Mouse (Mus musculus) limb, embryonic 15.5 days (tissue): Measurements from ENCODE around the gene Calhm5. TPM values are rescaled to one million over a fixed set of nuclear protein-coding genes. Genes with fewer than 3 reads are reported as not detected.

Experiments
- ATAC-seq: fragments of 200-750 bp; cut with Nextera tagmentation; 2 replicates; pipeline ENCODE4 v1.8.0; 2017; ENCODE audit warnings: low read depth, moderate TSS enrichment; ENCODE audit not compliant: insufficient number of reproducible peaks, low FRiP score, low TSS enrichment
- H3K27ac ChIP-seq: fragments of 300-500 bp; sonication (generic); 2 replicates; pipeline ENCODE4 v1.5.1; 2015; ENCODE audit warnings: moderate library complexity, mild to moderate bottlenecking, inconsistent platforms
- H3K27me3 ChIP-seq: fragments of 300-500 bp; sonication (generic); 2 replicates; pipeline ENCODE4 v1.6.1; 2015; ENCODE audit warnings: inconsistent platforms
- H3K36me3 ChIP-seq: fragments of 300-500 bp; sonication (generic); 2 replicates; pipeline ENCODE4 v1.6.1; 2015; ENCODE audit warnings: inconsistent platforms
- H3K4me1 ChIP-seq: fragments of 300-500 bp; sonication (generic); 2 replicates; pipeline ENCODE4 v1.6.1; 2015; ENCODE audit warnings: inconsistent platforms
- H3K4me2 ChIP-seq: fragments of 300-500 bp; sonication (generic); 2 replicates; pipeline ENCODE4 v1.6.1; 2015; ENCODE audit warnings: mild to moderate bottlenecking, inconsistent platforms
- H3K4me3 ChIP-seq: fragments of 300-500 bp; sonication (generic); 2 replicates; pipeline ENCODE4 v1.5.1; 2015; ENCODE audit warnings: mild to moderate bottlenecking, inconsistent platforms
- H3K9ac ChIP-seq: fragments of 300-500 bp; sonication (generic); 2 replicates; pipeline ENCODE4 v1.6.1; 2015; ENCODE audit warnings: inconsistent platforms
- H3K9me3 ChIP-seq: fragments of 300-500 bp; sonication (generic); 2 replicates; pipeline ENCODE4 v1.6.1; 2016; ENCODE audit warnings: inconsistent platforms
- WGBS: fragments of 180-500 bp; shearing (Covaris S2); methylation state at CpG from one replicate; pipeline ENCODE4 v1.1.7; 2015; 5-methylcytosine and 5-hydroxymethylcytosine counted together
- polyA plus RNA-seq: library from polyadenylated mRNA; unstranded; fragments of >200 nt; fragmentation: Nextera tagmentation; extraction: Ambion mirVana; gene quantifications from 2 replicates; pipeline ENCODE4 v1.2.1, GENCODE M21; 2015

The Calhm5 gene
- polyA plus RNA-seq, 1 experiment from 2014 or later: 0.78 TPM

- peak overlapping the region; percentile 48 for H3K27ac ChIP-seq
- no peaks in the 10 kb centered on the region for H3K27me3 ChIP-seq
- no peak overlapping the region for H3K4me2 ChIP-seq
- H3K4me1 ChIP-seq: no peaks in the 10 kb centered on the region
- H3K9ac ChIP-seq: no peak overlapping the region
- ATAC-seq: no peak
- no peaks in the 10 kb centered on the region for H3K9me3 ChIP-seq
- H3K4me3 ChIP-seq: no peak overlapping the region
- H3K36me3 ChIP-seq: no peaks in the 10 kb centered on the region
- WGBS: 50% methylated on average over 4 of the region's 4 CpGs
Observed at GRCm38 (mm10) chr10:34111964-34112738, 15.8 kb upstream of the Calhm5 start.

- H3K27ac ChIP-seq: no peak overlapping the region
- H3K4me1 ChIP-seq: no peaks in the 10 kb centered on the region
- ATAC-seq: no peak
- no peaks in the 10 kb centered on the region for H3K9me3 ChIP-seq
- H3K36me3 ChIP-seq: no peaks in the 10 kb centered on the region
- H3K9ac ChIP-seq: no peak overlapping the region
- WGBS: 85% methylated on average over 13 of the region's 13 CpGs
- no peak overlapping the region for H3K4me2 ChIP-seq
- H3K4me3 ChIP-seq: no peak overlapping the region
- H3K27me3 ChIP-seq: no peaks in the 10 kb centered on the region
Observed at GRCm38 (mm10) chr10:34110863-34111465, 14.6 kb upstream of the Calhm5 start.

DNA sequence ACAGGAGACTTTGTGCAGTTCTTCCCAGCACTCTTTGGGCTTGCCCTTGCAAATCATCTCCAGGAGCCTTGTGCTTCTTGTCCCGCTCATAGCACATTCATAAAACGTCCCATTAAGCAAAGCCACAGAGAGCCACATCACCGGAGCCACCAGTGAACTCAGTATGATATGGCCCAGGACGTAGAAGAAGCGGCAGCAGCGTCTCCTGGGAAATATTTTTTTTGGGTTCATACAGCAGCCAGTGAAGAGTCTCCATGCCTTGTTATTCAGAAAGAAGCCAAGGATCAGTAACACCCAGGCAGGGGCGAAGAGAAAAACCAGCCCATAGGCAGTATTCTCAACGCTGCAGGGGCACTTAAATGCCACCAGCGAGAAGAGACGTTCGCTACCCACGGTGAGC lies 355 bp downstream of the Calhm5 start:
- ATAC-seq: no peak
- 55% methylated on average over 12 of the region's 12 CpGs for WGBS
- H3K27ac ChIP-seq: no peak overlapping the region

GRCm38 (mm10) chr10:34095147-34095546 lies 1.2 kb downstream of the Calhm5 start:
- Histone ChIP-seq H3K27ac (no peak overlapping the region), H3K4me3 (no peak overlapping the region), H3K9ac (no peak overlapping the region), H3K36me3 (no peaks in the 10 kb centered on the region), H3K27me3 (no peaks in the 10 kb centered on the region), H3K4me2 (no peak overlapping the region), H3K4me1 (no peaks in the 10 kb centered on the region), H3K9me3 (no peaks in the 10 kb centered on the region)
- no peak for ATAC-seq
- WGBS: 64% methylated on average over 2 of the region's 2 CpGs

More for the DNA sequence above, 355 bp downstream of the Calhm5 start:
- H3K4me2 ChIP-seq: peak overlapping the region; percentile 27
- peak overlapping the region; percentile 25 for H3K4me3 ChIP-seq
- H3K36me3 ChIP-seq: no peaks in the 10 kb centered on the region
- H3K9me3 ChIP-seq: no peaks in the 10 kb centered on the region
- no peaks in the 10 kb centered on the region for H3K4me1 ChIP-seq
- no peak overlapping the region for H3K9ac ChIP-seq
- H3K27me3 ChIP-seq: no peaks in the 10 kb centered on the region

DNA sequence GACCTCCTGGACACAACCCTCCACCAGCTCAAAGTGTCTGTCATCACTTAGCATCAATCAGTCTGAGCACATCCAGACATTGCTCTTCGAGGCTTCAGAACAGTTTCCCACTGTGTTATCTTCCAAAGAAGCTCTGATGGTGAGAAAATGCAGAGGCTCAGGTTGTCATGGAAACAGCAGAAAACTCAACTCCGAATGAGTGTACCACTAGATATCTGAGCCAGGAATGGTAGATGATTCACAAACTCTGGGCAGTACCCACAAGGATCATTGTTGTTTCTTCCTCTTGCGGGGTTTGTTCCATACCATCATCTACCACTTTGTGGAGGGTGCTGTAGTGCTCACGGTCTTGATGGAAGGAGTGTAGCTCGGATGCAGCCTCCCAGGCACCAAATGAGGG lies 4.4 kb downstream of the Calhm5 start:
- Histone ChIP-seq H3K36me3 (no peaks in the 10 kb centered on the region), H3K4me3 (no peak overlapping the region), H3K9ac (no peak overlapping the region), H3K4me1 (no peaks in the 10 kb centered on the region), H3K9me3 (no peaks in the 10 kb centered on the region), H3K4me2 (no peak overlapping the region), H3K27ac (no peak overlapping the region), H3K27me3 (no peaks in the 10 kb centered on the region)
- WGBS: 63% methylated on average over 5 of the region's 5 CpGs
- ATAC-seq: no peak

- ATAC-seq: no peak
- Histone ChIP-seq H3K9me3 (no peaks in the 10 kb centered on the region), H3K9ac (no peak overlapping the region), H3K27me3 (no peaks in the 10 kb centered on the region), H3K4me3 (no peak overlapping the region), H3K4me1 (no peaks in the 10 kb centered on the region), H3K36me3 (no peaks in the 10 kb centered on the region), H3K4me2 (no peak overlapping the region), H3K27ac (no peak overlapping the region)
- WGBS: 86% methylated on average over 1 of the region's 1 CpGs
Observed at GRCm38 (mm10) chr10:34090481-34090880, 5.8 kb downstream of the Calhm5 start.

GRCm38 (mm10) chr10:34089517-34089916 lies 6.8 kb downstream of the Calhm5 start:
- H3K4me1 ChIP-seq: no peaks in the 10 kb centered on the region
- ATAC-seq: no peak
- 54% methylated on average over 3 of the region's 3 CpGs for WGBS
- H3K9ac ChIP-seq: no peak overlapping the region
- no peaks in the 10 kb centered on the region for H3K27me3 ChIP-seq
- no peak overlapping the region for H3K27ac ChIP-seq
- H3K4me2 ChIP-seq: no peak overlapping the region
- no peak overlapping the region for H3K4me3 ChIP-seq
- H3K9me3 ChIP-seq: no peaks in the 10 kb centered on the region
- no peaks in the 10 kb centered on the region for H3K36me3 ChIP-seq

GRCm38 (mm10) chr10:34088515-34088914 lies 7.8 kb downstream of the Calhm5 start:
- Histone ChIP-seq H3K36me3 (no peaks in the 10 kb centered on the region), H3K4me2 (no peak overlapping the region), H3K4me3 (no peak overlapping the region), H3K9ac (no peak overlapping the region), H3K27me3 (no peaks in the 10 kb centered on the region), H3K9me3 (no peaks in the 10 kb centered on the region), H3K4me1 (no peaks in the 10 kb centered on the region), H3K27ac (no peak overlapping the region)
- 84% methylated on average over 2 of the region's 2 CpGs for WGBS
- no peak for ATAC-seq

- no peaks in the 10 kb centered on the region for H3K36me3 ChIP-seq
- no peaks in the 10 kb centered on the region for H3K9me3 ChIP-seq
- no peak overlapping the region for H3K4me2 ChIP-seq
- 88% methylated on average over 1 of the region's 1 CpGs for WGBS
- H3K27ac ChIP-seq: no peak overlapping the region
- H3K4me1 ChIP-seq: no peaks in the 10 kb centered on the region
- H3K9ac ChIP-seq: no peak overlapping the region
- H3K27me3 ChIP-seq: no peaks in the 10 kb centered on the region
- no peak for ATAC-seq
- no peak overlapping the region for H3K4me3 ChIP-seq
Observed at GRCm38 (mm10) chr10:34086514-34086913, 9.8 kb downstream of the Calhm5 start.

- H3K27ac ChIP-seq: no peak overlapping the region
- no peaks in the 10 kb centered on the region for H3K36me3 ChIP-seq
- no peak overlapping the region for H3K4me2 ChIP-seq
- no peak overlapping the region for H3K9ac ChIP-seq
- no peaks in the 10 kb centered on the region for H3K27me3 ChIP-seq
- ATAC-seq: no peak
- H3K4me3 ChIP-seq: no peak overlapping the region
- no peaks in the 10 kb centered on the region for H3K4me1 ChIP-seq
- no peaks in the 10 kb centered on the region for H3K9me3 ChIP-seq
- WGBS: 83% methylated on average over 5 of the region's 5 CpGs
Observed at GRCm38 (mm10) chr10:34074522-34075200, 21.7 kb downstream of the Calhm5 start.

DNA sequence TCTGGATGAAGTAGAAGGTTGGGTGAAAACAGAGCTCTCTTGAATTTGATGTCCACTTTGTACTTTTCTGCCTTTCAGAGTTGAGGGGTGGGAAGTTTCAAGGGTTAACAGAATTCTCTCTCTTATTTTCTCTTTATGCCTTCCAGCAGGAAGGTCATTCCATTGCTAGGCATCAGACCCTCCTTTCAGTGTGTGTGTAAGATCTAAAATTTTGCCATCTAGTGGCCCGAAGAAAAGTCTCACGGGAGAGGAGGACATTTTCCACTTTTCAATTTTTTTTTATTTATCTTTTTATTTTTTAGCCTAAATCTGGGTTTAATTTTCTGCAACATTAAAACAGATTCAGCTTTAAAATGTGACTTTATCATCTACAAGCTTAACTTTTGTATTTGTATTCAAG lies 24.7 kb downstream of the Calhm5 start:
- Histone ChIP-seq H3K4me2 (no peak overlapping the region), H3K36me3 (no peaks in the 10 kb centered on the region), H3K9me3 (no peaks in the 10 kb centered on the region), H3K4me1 (no peaks in the 10 kb centered on the region), H3K27ac (no peak overlapping the region), H3K27me3 (no peaks in the 10 kb centered on the region), H3K4me3 (no peak overlapping the region), H3K9ac (no peak overlapping the region)
- WGBS: 55% methylated on average over 2 of the region's 2 CpGs
- no peak for ATAC-seq

DNA sequence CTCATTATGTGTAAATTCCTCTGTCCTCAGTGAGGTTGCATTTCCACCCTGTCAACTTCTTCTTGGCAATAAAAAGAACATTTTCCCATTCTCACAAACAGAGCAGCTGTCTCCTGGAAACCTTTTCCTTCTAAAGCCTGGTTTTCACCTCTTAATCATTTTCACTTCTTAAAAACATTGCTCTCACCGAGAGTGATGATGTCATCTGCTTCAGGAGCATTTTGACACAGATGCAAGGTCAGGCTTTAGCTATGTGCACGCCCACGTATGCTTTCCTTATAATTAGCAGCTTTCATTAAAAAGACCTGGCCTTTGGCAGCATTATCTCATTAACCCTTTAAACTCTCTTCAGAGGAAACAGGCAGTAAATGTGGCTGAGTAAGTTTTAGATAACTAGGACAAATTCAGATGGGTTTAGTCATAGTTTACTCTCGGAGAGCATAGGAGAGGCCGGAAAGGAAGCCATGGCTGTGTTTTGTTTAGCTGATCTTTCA lies 25.3 kb downstream of the Calhm5 start:
- Histone ChIP-seq H3K4me1 (no peaks in the 10 kb centered on the region), H3K27me3 (no peaks in the 10 kb centered on the region), H3K9me3 (no peaks in the 10 kb centered on the region), H3K36me3 (no peaks in the 10 kb centered on the region), H3K27ac (no peak overlapping the region), H3K4me3 (no peak overlapping the region), H3K9ac (no peak overlapping the region), H3K4me2 (no peak overlapping the region)
- ATAC-seq: no peak
- 27% methylated on average over 5 of the region's 5 CpGs for WGBS
